9 mouse cellular contexts compared by ENCODE assay signal in genomic region chr15:100910381-100910841, GRCm38 (mm10). TPM values are rescaled to one million over a fixed set of nuclear protein-coding genes. Genes with fewer than 3 reads are reported as not detected.
DNase-seq lines count a peak whose midpoint lies in the region; ATAC-seq and TF ChIP-seq lines count a peak whose summit lies in the region.
"Had no signal": no experiment of that assay in that cellular context is flagged by ENCODE, and none has a peak within 500 bp of the region (broad histone marks: within the 10 kb centered on the region; RNA-seq: fewer than 3 reads in every experiment).

No protein-coding gene starts in this region.

- peak overlapping the region; percentile 12; the same call in 1 of the 2 replicates for H3K27ac ChIP-seq in embryonic facial prominence, embryonic 12.5 days
- H3K27ac ChIP-seq in layer of hippocampus, adult 2 months, result peak overlapping the region; percentile 64; the same call in 1 of the 2 replicates
- peak overlapping the region; percentile 61 for H3K27ac ChIP-seq in neural tube, embryonic 14.5 days (ENCODE audit: low read depth, low read length)
- no peak overlapping the region for H3K27ac ChIP-seq in heart, embryonic 12.5 days (ENCODE audit: poor library complexity, severe bottlenecking)

- no peak overlapping the region for H3K9ac ChIP-seq in embryonic facial prominence, embryonic 12.5 days
- no peak overlapping the region for H3K9ac ChIP-seq in neural tube, embryonic 14.5 days (replicated peaks; ENCODE audit: low read depth, low read length)
- H3K9ac ChIP-seq in heart, embryonic 12.5 days, result no peak overlapping the region

- H3K4me2 ChIP-seq in embryonic facial prominence, embryonic 12.5 days (replicated peaks), result no peak overlapping the region
- H3K4me2 ChIP-seq in neural tube, embryonic 14.5 days (ENCODE audit: low read depth, low read length), result no peak overlapping the region
- H3K4me2 ChIP-seq in heart, embryonic 12.5 days, result no peak overlapping the region

- peak; percentile 49 for DNase-seq in adrenal gland, postnatal 25 days
- peak; percentile 60 to 73 for DNase-seq in layer of hippocampus, adult 2 months (ENCODE audit: low spot score in 2 of 2)
- no peak for DNase-seq in urinary bladder, adult 18-20 months (ENCODE audit: low spot score in 2 of 2)
- no peak for DNase-seq in gastrocnemius, postnatal 25 days
- DNase-seq in thymus, adult 18-20 months, result no peak

- H3K4me1 ChIP-seq in embryonic facial prominence, embryonic 12.5 days, result peaks cover 7% of the 10 kb centered on the region
- H3K4me1 ChIP-seq in neural tube, embryonic 14.5 days (ENCODE audit: control insufficient read depth, insufficient read depth, low read length), result peaks cover 12% of the 10 kb centered on the region; the same call in 1 of the 2 replicates
- H3K4me1 ChIP-seq in heart, embryonic 12.5 days (replicated peaks), result peaks cover 3% of the 10 kb centered on the region; the same call in 1 of the 2 replicates

- H3K36me3 ChIP-seq in embryonic facial prominence, embryonic 12.5 days, result no peaks in the 10 kb centered on the region
- no peaks in the 10 kb centered on the region for H3K36me3 ChIP-seq in neural tube, embryonic 14.5 days (ENCODE audit: control insufficient read depth, insufficient read depth, low read length)
- H3K36me3 ChIP-seq in heart, embryonic 12.5 days, result no peaks in the 10 kb centered on the region

- WGBS in embryonic facial prominence, embryonic 12.5 days, result 48% methylated on average over 10 of the region's 10 CpGs
- 40% methylated on average over 10 of the region's 10 CpGs for WGBS in neural tube, embryonic 14.5 days
- 61% methylated on average over 10 of the region's 10 CpGs for WGBS in heart, embryonic 12.5 days

- H3K4me3 ChIP-seq in embryonic facial prominence, embryonic 12.5 days, result no peak overlapping the region
- H3K4me3 ChIP-seq in layer of hippocampus, adult 2 months, result no peak overlapping the region; the same call in 1 of the 2 replicates
- H3K4me3 ChIP-seq in neural tube, embryonic 14.5 days (ENCODE audit: low read depth, low read length), result no peak overlapping the region
- H3K4me3 ChIP-seq in heart, embryonic 12.5 days, result no peak overlapping the region
- H3K4me3 ChIP-seq: myocyte had no signal

- TF ChIP-seq CTCF in layer of hippocampus, adult 2 months (conservative IDR thresholded peaks at IDR 0.05), result no peak

- H3K27me3 ChIP-seq in embryonic facial prominence, embryonic 12.5 days, result no peaks in the 10 kb centered on the region
- H3K27me3 ChIP-seq in neural tube, embryonic 14.5 days (ENCODE audit: control insufficient read depth, insufficient read depth, low read length), result no peaks in the 10 kb centered on the region
- H3K27me3 ChIP-seq in heart, embryonic 12.5 days (replicated peaks), result peaks cover 6% of the 10 kb centered on the region; the same call in 1 of the 2 replicates

- no peak for ATAC-seq in embryonic facial prominence, embryonic 12.5 days (ENCODE audit: insufficient number of reproducible peaks, insufficient read depth, low FRiP score, low TSS enrichment)
- ATAC-seq in neural tube, embryonic 14.5 days (ENCODE audit: low read depth), result no peak
- ATAC-seq in heart, embryonic 12.5 days (ENCODE audit: insufficient number of reproducible peaks, low FRiP score), result no peak

- H3K9me3 ChIP-seq in embryonic facial prominence, embryonic 12.5 days, result no peaks in the 10 kb centered on the region
- no peaks in the 10 kb centered on the region for H3K9me3 ChIP-seq in neural tube, embryonic 14.5 days (ENCODE audit: control insufficient read depth, low read length)
- H3K9me3 ChIP-seq in heart, embryonic 12.5 days (replicated peaks), result no peaks in the 10 kb centered on the region

RNA-seq across cellular contexts. Expression of gene Scn8a, which starts 40.8 kb away (rescaled TPM):
- total RNA-seq in adrenal gland, postnatal 25 days (2021), result 4.4 and 4.8 TPM in 2 replicates
- polyA plus RNA-seq in embryonic facial prominence, embryonic 12.5 days (2016; fragmentation: Nextera tagmentation; extraction: Ambion mirVana), result 10.7 and 11.7 TPM in 2 replicates
- total RNA-seq in layer of hippocampus, adult 2 months (2021), result 100 to 1,000 TPM; 245 to 263 TPM
- 25.6 and 35.2 TPM in 2 replicates for polyA plus RNA-seq in neural tube, embryonic 14.5 days (2014; fragmentation: Nextera tagmentation; extraction: Ambion mirVana)
- under 1 TPM; 0.13 to 0.32 TPM for total RNA-seq in gastrocnemius, postnatal 25 days (2021)
- polyA plus RNA-seq in heart, embryonic 12.5 days (2016; fragmentation: Nextera tagmentation; extraction: Ambion mirVana), result 0.54 and 0.69 TPM in 2 replicates
- polyA plus RNA-seq: myocyte had no signal

Comparison
In these comparisons a context has a peak if more than half of its experiments do, and no peak if none do; other contexts are left out.
1. DNase-seq: peak in adrenal gland, postnatal 25 days (single experiment) and layer of hippocampus, adult 2 months (2 of 2); none in urinary bladder, adult 18-20 months (0 of 2), gastrocnemius, postnatal 25 days (single experiment) and thymus, adult 18-20 months (0 of 2).
2. RNA of gene Scn8a, which starts 40.8 kb away (total RNA-seq): 245 to 263 TPM in layer of hippocampus, adult 2 months; 4.4 to 4.8 TPM in adrenal gland, postnatal 25 days and 0.13 to 0.32 TPM in gastrocnemius, postnatal 25 days; every median in the first group is over 10 times any median in the second.